Mouse (Mus musculus) fat pad, adult 2 months (tissue): Measurements from ENCODE around the gene Pou4f2.

Source experiments
- DNase-seq: peaks from one replicate; pipeline ENCODE4 v3.0.0-alpha.2; 2011; ENCODE audit warnings: low read depth, low spot score; ENCODE audit errors: extremely low read depth

Gene Pou4f2

GRCm38 (mm10) chr8:78420101-78420503 lies 16.3 kb downstream of the Pou4f2 start:
- no peak for DNase-seq

- DNase-seq = no peak
These were observed 17.2 kb downstream of the Pou4f2 start for GRCm38 (mm10) chr8:78419272-78419671.

- DNase-seq = no peak
These were observed 45.7 kb downstream of the Pou4f2 start for GRCm38 (mm10) chr8:78390756-78391155.
